ENCODE assay signal across 8 mouse cellular contexts in genomic region chr11:50421461-50421860, GRCm38 (mm10). TPM values are rescaled to one million over a fixed set of nuclear protein-coding genes. Genes with fewer than 3 reads are reported as not detected.
DNase-seq lines count a peak whose midpoint lies in the region; ATAC-seq and TF ChIP-seq lines count a peak whose summit lies in the region.

No protein-coding gene starts in this region.

- DNase-seq in frontal cortex, postnatal 10 days (ENCODE audit: low spot score in 2 of 2): no peak
- no peak for DNase-seq in testis, postnatal 14 days (ENCODE audit: low spot score)
- no peak for DNase-seq in liver, embryonic 14.5 days (ENCODE audit: low read depth in 3 of 3, low spot score in 3 of 3)
- DNase-seq in ovary, postnatal 14 days (ENCODE audit: low spot score): no peak
- no peak for DNase-seq in layer of hippocampus, adult 18-20 months (ENCODE audit: low spot score in 2 of 2)
- DNase-seq in right cerebral cortex, postnatal 36 days (ENCODE audit: low spot score in 2 of 2): no peak

- no peak for TF ChIP-seq EP300 in liver, embryonic 14.5 days (IDR thresholded peaks at IDR 0.05; ENCODE audit: low read depth)

- ATAC-seq in frontal cortex, adult (ENCODE audit: low TSS enrichment): 0 out of 2 replicates have a peak, but pooled peaks have one; percentile 4
- ATAC-seq in liver, embryonic 14.5 days (ENCODE audit: insufficient read depth): 0 out of 2 replicates have a peak, but pooled peaks have one; percentile 3

- peaks cover 10% of the 10 kb centered on the region for H3K4me1 ChIP-seq in testis, adult 2 months (ENCODE audit: control insufficient read depth, insufficient read depth, low read length)
- H3K4me1 ChIP-seq in liver, embryonic 14.5 days (replicated peaks; ENCODE audit: control insufficient read depth in 2 of 2, insufficient read depth in 2 of 2, low read length in 1 of 2): peaks cover 0 to 10% of the 10 kb centered on the region in 2 experiments; a peak in 3 of 4 replicates

- no peak for TF ChIP-seq POLR2A in testis, adult 2 months (IDR thresholded peaks at IDR 0.05; ENCODE audit: control insufficient read depth, low read depth, low read length)

- 43% methylated on average over 5 of the region's 5 CpGs for WGBS in liver, embryonic 14.5 days (ENCODE audit: insufficient replicate concordance)

- no peak for TF ChIP-seq CTCF in testis, adult 2 months (IDR thresholded peaks at IDR 0.05; ENCODE audit: control insufficient read depth, insufficient read depth, insufficient replicate concordance, low read depth, low read length)
- TF ChIP-seq CTCF in liver, embryonic 14.5 days (IDR thresholded peaks at IDR 0.05; ENCODE audit: low read depth): no peak

- peak overlapping the region; percentile 75 for H3K4me2 ChIP-seq in liver, embryonic 14.5 days (ENCODE audit: low read depth)

- H3K27me3 ChIP-seq in testis, adult 2 months (ENCODE audit: control insufficient read depth, insufficient read depth, low read length): no peaks in the 10 kb centered on the region
- H3K27me3 ChIP-seq in liver, embryonic 14.5 days (ENCODE audit: control insufficient read depth, insufficient read depth, low read length): no peaks in the 10 kb centered on the region

- no peaks in the 10 kb centered on the region for H3K9me3 ChIP-seq in liver, embryonic 14.5 days (ENCODE audit: control insufficient read depth, low read length)

- no peak overlapping the region for H3K27ac ChIP-seq in testis, adult 2 months (ENCODE audit: control insufficient read depth, insufficient read depth, low read depth, low read length)
- no peak overlapping the region for H3K27ac ChIP-seq in liver, embryonic 14.5 days

- peak overlapping the region; percentile 91 for H3K4me3 ChIP-seq in testis, adult 2 months (ENCODE audit: control insufficient read depth, low read depth, low read length)
- H3K4me3 ChIP-seq in liver, embryonic 14.5 days (ENCODE audit: insufficient read depth in 1 of 2, low read depth in 2 of 2, low read length in 2 of 2): peak overlapping the region; percentile 37 to 51

- H3K36me3 ChIP-seq in testis, adult 2 months (ENCODE audit: control insufficient read depth, insufficient read depth, low read length): no peaks in the 10 kb centered on the region
- H3K36me3 ChIP-seq in liver, embryonic 14.5 days (replicated peaks; ENCODE audit: control insufficient read depth, insufficient read depth, low read depth): no peaks in the 10 kb centered on the region

- no peak overlapping the region for H3K9ac ChIP-seq in liver, embryonic 14.5 days (replicated peaks)

RNA-seq across cellular contexts. Expression of gene Rufy1, which starts 9.5 kb away (rescaled TPM):
- polyA plus RNA-seq in testis, adult 2 months (2012; rRNA removed): 5.7 and 6.4 TPM in 2 replicates
- polyA plus RNA-seq in liver, embryonic 14.5 days (2012; rRNA removed): 3.5 and 5.1 TPM in 2 replicates
- polyA plus RNA-seq in liver, embryonic 14.5 days (2014; fragmentation: Nextera tagmentation; extraction: Ambion mirVana): 7.1 and 8.9 TPM in 2 replicates
- total RNA-seq in layer of hippocampus, adult 18-20 months (2021): 10 to 100 TPM; 30.4 to 30.9 TPM

RNA-seq across cellular contexts. Expression of gene Hnrnph1, which starts 44.7 kb away (rescaled TPM):
- 112 and 154 TPM in 2 replicates for polyA plus RNA-seq in testis, adult 2 months (2012; rRNA removed)
- 163 and 200 TPM in 2 replicates for polyA plus RNA-seq in liver, embryonic 14.5 days (2012; rRNA removed)
- polyA plus RNA-seq in liver, embryonic 14.5 days (2014; fragmentation: Nextera tagmentation; extraction: Ambion mirVana): 101 and 120 TPM in 2 replicates
- 100 to 1,000 TPM; 258 to 268 TPM for total RNA-seq in layer of hippocampus, adult 18-20 months (2021)
